12 mouse cellular contexts compared by ENCODE assay signal in the genomic region with DNA sequence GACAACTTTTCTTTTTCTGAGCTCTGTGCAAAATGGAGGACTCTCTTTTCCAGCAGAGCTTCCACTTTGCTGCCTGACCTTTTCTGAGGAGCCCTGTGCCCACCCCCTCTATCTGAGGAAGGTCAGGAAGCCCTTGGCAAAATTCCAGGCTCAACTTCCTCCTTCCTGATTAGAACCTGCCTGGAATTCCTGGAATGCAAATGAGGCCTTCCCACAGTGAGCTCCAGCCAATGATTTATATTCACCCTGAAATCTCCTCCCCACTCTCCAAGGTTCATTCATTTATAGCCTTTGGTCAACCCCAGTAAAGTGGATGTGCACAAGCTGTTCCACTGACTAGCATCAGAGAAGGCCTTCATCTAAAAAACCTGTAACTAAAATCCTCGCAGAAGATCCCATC.
A peak's percentile ranks its signal among the peaks of the same experiment; 100 is the strongest.
DNase-seq lines count a peak whose midpoint lies in the region; ATAC-seq and TF ChIP-seq lines count a peak whose summit lies in the region.
"Had no signal": no experiment of that assay in that cellular context is flagged by ENCODE, and none has a peak within 500 bp of the region (broad histone marks: within the 10 kb centered on the region; RNA-seq: fewer than 3 reads in every experiment).

No protein-coding gene starts in this region.

- H3K4me2 ChIP-seq in lung, postnatal 0 days (replicated peaks; ENCODE audit: low read depth, low read length) = no peak overlapping the region
- no peak overlapping the region for H3K4me2 ChIP-seq in forebrain, embryonic 11.5 days (ENCODE audit: low read depth, low read length, severe bottlenecking)
- H3K4me2 ChIP-seq: liver, embryonic 12.5 days had no signal

- TF ChIP-seq CTCF in lung, postnatal 0 days (IDR thresholded peaks at IDR 0.05) = no peak
- TF ChIP-seq CTCF in lung, adult 2 months (IDR thresholded peaks at IDR 0.05; ENCODE audit: insufficient read depth, low read length) = no peak

- ATAC-seq in lung, postnatal 0 days = 0 out of 2 replicates have a peak, but pooled peaks have one; percentile 12
- no peak for ATAC-seq in forebrain, embryonic 11.5 days (replicated peaks; ENCODE audit: low FRiP score)
- ATAC-seq: liver, embryonic 12.5 days; midbrain, embryonic 16.5 days had no signal

- H3K9me3 ChIP-seq in lung, postnatal 0 days (ENCODE audit: low read length) = no peaks in the 10 kb centered on the region
- H3K9me3 ChIP-seq in forebrain, embryonic 11.5 days (ENCODE audit: control insufficient read depth, low read length) = no peaks in the 10 kb centered on the region
- H3K9me3 ChIP-seq: liver, embryonic 12.5 days had no signal

- H3K27ac ChIP-seq in lung, postnatal 0 days (ENCODE audit: low read length) = no peak overlapping the region
- H3K27ac ChIP-seq in forebrain, embryonic 11.5 days (ENCODE audit: low read depth, low read length) = no peak overlapping the region
- H3K27ac ChIP-seq: layer of hippocampus, adult 2 months; liver, embryonic 12.5 days had no signal

- no peak for TF ChIP-seq POLR2A in lung, adult 2 months (IDR thresholded peaks at IDR 0.05; ENCODE audit: borderline replicate concordance, extremely low read depth, low read depth, low read length)

- WGBS in lung, postnatal 0 days = 78% methylated on average over 1 of the region's 1 CpGs
- WGBS in lung, adult 2 months = 91% methylated on average over 1 of the region's 1 CpGs
- 90% methylated on average over 1 of the region's 1 CpGs for WGBS in forebrain, embryonic 11.5 days

- TF ChIP-seq EP300 in lung, postnatal 0 days (IDR thresholded peaks at IDR 0.05) = no peak

- H3K4me3 ChIP-seq in lung, postnatal 0 days (ENCODE audit: low read depth, low read length) = no peak overlapping the region
- H3K4me3 ChIP-seq in lung, adult 2 months (replicated peaks; ENCODE audit: extremely low read depth, low read depth, low read length) = no peak overlapping the region
- H3K4me3 ChIP-seq in forebrain, embryonic 11.5 days (ENCODE audit: low read depth, low read length) = no peak overlapping the region
- H3K4me3 ChIP-seq: layer of hippocampus, adult 2 months; liver, embryonic 12.5 days had no signal

- H3K4me1 ChIP-seq in lung, postnatal 0 days (ENCODE audit: insufficient read depth, low read depth, low read length) = no peaks in the 10 kb centered on the region
- H3K4me1 ChIP-seq in lung, adult 2 months (ENCODE audit: control insufficient read depth, insufficient read depth, low read length) = no peaks in the 10 kb centered on the region
- no peaks in the 10 kb centered on the region for H3K4me1 ChIP-seq in forebrain, embryonic 11.5 days (replicated peaks; ENCODE audit: control insufficient read depth, insufficient read depth, low read length)
- H3K4me1 ChIP-seq: liver, embryonic 12.5 days had no signal

- DNase-seq in adrenal gland, adult 2 months = peak; percentile 46
- DNase-seq in adrenal gland, adult 8-10 months = no peak
- DNase-seq in lung, postnatal 0 days (ENCODE audit: low spot score) = peak; percentile 41
- no peak for DNase-seq in lung, adult 2 months
- peak; percentile 67 for DNase-seq in kidney, adult 11 months
- DNase-seq in mesoderm, embryonic 11.5 days (ENCODE audit: low read depth, low spot score) = peak; percentile 80
- DNase-seq in forebrain, embryonic 11.5 days (ENCODE audit: low spot score) = no peak
- DNase-seq in left cerebral cortex, adult 9 months (ENCODE audit: low spot score in 2 of 2) = no peak
- DNase-seq: cerebellum, adult 2 months had no signal

- no peak overlapping the region for H3K9ac ChIP-seq in lung, postnatal 0 days (replicated peaks; ENCODE audit: low read depth)
- H3K9ac ChIP-seq in forebrain, embryonic 11.5 days (ENCODE audit: low read length) = no peak overlapping the region
- H3K9ac ChIP-seq: liver, embryonic 12.5 days had no signal

- H3K27me3 ChIP-seq in lung, postnatal 0 days (replicated peaks; ENCODE audit: insufficient read depth, low read length) = no peaks in the 10 kb centered on the region
- H3K27me3 ChIP-seq in forebrain, embryonic 11.5 days (ENCODE audit: control insufficient read depth, insufficient read depth, low read length) = no peaks in the 10 kb centered on the region
- H3K27me3 ChIP-seq: liver, embryonic 12.5 days had no signal

- no peaks in the 10 kb centered on the region for H3K36me3 ChIP-seq in lung, postnatal 0 days (ENCODE audit: insufficient read depth, low read length)
- no peaks in the 10 kb centered on the region for H3K36me3 ChIP-seq in forebrain, embryonic 11.5 days (ENCODE audit: control insufficient read depth, insufficient read depth, low read length)
- H3K36me3 ChIP-seq: liver, embryonic 12.5 days had no signal

Comparison
In these comparisons a context has a peak if more than half of its experiments do, and no peak if none do; other contexts are left out.
1. DNase-seq: peak in adrenal gland, adult 2 months (single experiment), lung, postnatal 0 days (single experiment), kidney, adult 11 months (single experiment) and mesoderm, embryonic 11.5 days (single experiment); none in adrenal gland, adult 8-10 months (single experiment), lung, adult 2 months (single experiment), forebrain, embryonic 11.5 days (single experiment) and left cerebral cortex, adult 9 months (0 of 2).